Mouse (Mus musculus) erythroblast, embryonic 14.5 days (primary cell): Measurements from ENCODE around the gene Cym.

Source experiments
- GATA1 ChIP-seq: IDR thresholded peaks from 2 replicates; pipeline ENCODE4 v1.6.1; 2012; ENCODE audit warnings: low read length, inconsistent platforms, mixed read lengths
- TAL1 ChIP-seq: IDR thresholded peaks from 3 replicates; pipeline ENCODE4 v1.6.1; 2012; ENCODE audit warnings: low read length, inconsistent platforms, mixed read lengths

GRCm38 (mm10) chr3:107217101-107217480 is 4.4 kb downstream of the Cym start:
- TF ChIP-seq GATA1 (no peak), TAL1 (no peak)
